Mouse (Mus musculus) B cell, adult 62 days (primary cell): ENCODE measurements around the gene Dock7. TPM values are rescaled to one million over a fixed set of nuclear protein-coding genes. Genes with fewer than 3 reads are reported as not detected.

Experiments used
- total RNA-seq: library from RNA; stranded (reverse); gene quantifications from 4 replicates; pipeline ENCODE4 v1.2.4, GENCODE M21; 2023

The Dock7 gene
- 1.2 to 2.9 TPM (median 2.1 TPM) in 4 replicates for total RNA-seq

DNA sequence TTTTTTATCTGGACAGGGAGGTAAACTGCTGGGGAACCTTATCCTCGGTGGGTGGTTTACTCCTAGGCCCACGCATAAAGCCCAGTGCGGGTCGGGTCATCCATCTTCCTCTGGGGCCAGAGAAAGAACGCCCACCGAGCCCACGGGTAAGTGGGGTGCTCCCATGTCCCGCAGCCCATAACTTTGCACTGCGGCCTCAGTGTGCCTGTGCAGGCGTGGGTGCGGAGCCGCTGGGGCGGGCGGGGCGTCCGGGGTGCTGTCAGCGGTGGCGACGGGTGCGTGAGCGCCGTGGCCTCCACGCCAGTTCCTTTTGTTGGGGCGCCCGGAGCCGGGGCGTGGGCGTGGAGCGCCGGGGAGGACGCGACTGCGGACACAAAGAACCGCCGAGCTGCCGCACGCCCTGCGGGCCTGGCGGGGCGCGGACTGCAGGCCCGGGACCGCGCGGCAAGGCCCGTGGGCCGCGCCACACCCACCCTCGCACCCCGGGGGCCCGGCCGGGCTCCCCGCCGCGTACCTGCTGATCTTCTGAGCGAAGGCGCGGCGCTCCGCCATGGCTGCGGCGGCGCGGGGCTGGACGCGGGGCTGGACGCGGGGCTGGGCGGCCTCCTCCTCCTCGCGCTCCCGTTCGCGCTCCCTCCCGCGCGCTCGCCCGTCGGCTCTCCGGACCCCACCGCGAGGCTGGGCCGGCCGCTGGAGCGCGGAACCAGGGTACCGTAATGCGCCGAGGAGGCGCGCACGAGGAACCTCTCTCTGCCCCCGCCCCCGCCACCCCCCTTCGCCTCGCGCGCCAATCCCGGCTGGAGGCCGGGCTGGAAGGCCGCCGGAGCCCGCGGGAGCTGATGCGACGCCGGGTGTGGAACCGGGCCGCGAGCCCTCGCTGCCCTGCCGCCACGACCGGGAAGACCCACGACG lies at the start of gene Dock7:
Gene Dock7, minus strand, starts transcription at position 705 of the 912 bp plus-strand sequence.

DNA sequence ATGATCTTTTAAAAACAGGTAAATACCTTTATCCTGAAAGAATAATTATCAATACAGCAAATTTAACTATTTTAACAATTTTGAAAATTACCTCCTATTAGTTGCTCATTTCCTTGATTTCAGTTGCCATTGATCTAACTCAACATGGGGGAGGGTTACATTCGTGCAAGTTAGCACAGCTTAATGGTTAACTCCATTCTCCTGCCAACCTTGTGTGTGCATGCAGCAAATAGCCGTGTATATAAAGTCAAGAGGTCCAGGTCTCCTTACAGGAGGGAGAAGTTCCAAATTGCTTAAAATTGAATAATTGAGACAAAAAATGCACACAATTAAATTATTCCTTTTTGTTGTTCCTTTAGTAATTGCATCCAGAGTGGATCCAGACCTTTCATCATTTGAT lies 90.0 kb downstream of the Dock7 start, which contains the start of gene Angptl3:
Gene Angptl3, plus strand, starts transcription at position 269 of the 400 bp plus-strand sequence.

DNA sequence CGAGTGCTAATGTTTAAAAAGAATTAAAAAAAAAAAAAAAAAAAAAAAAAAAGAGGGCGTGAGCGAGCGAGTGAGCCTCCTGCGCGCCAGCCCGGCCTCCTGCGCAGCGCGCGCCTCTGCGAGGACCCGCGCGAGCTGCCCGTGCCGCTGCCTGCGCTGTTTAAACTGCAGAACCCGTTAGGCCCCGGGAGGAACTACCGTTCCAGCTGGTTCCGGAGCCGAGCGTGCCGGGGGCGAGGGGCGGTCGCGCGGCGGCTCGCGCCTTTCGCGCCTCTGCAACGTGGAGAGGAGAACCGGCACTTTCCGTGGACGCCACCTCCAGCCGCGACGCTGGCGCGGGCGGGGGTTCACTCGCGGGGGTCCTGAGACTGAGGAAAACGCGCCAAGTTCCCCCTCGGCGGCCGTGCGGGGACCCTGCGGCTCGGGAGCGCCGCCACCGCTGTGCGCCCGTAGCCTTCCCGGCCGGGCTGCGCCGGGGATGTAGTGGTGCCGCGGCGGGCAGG lies 197.1 kb downstream of the Dock7 start, which contains the start of gene Usp1:
Gene Usp1, plus strand, starts transcription at position 243 of the 503 bp plus-strand sequence.

Other genes starting within 250 kb of the Dock7 start
- gene Usp1, start 197.1 kb downstream of the Dock7 start, total RNA-seq = 38.6 to 50.8 TPM (median 45.9 TPM) in 4 replicates
- gene Angptl3, start 90.0 kb downstream of the Dock7 start, total RNA-seq = not detected in 4 replicates
- gene Atg4c, start 73.0 kb upstream of the Dock7 start, total RNA-seq = 4.2 to 9.4 TPM (median 6.5 TPM) in 4 replicates
- 0.43 to 0.72 TPM (median 0.56 TPM) in 3 of 4 replicates, not detected in the other for gene Gm12689, start 175.0 kb upstream of the Dock7 start, total RNA-seq